8 mouse cellular contexts compared by ENCODE assay signal in genomic region chr19:3719362-3719891, GRCm38 (mm10). TPM values are rescaled to one million over a fixed set of nuclear protein-coding genes. Genes with fewer than 3 reads are reported as not detected.
DNase-seq lines count a peak whose midpoint lies in the region; ATAC-seq and TF ChIP-seq lines count a peak whose summit lies in the region.

No protein-coding gene starts in this region.

- DNase-seq in brain, adult 2 months (ENCODE audit: low read depth, low spot score) = peak; percentile 68
- peak; percentile 77 to 83 for DNase-seq in heart, adult 2 months
- peak; percentile 81 for DNase-seq in kidney, adult 11 months
- peak; percentile 60 for DNase-seq in left cerebral cortex, postnatal 4 days
- peak; percentile 39 to 43 for DNase-seq in right cerebral cortex, postnatal 36 days (ENCODE audit: low spot score in 2 of 2)
- no peak for DNase-seq in B cell, adult 2 months

- intact Hi-C loops in heart, adult 2 months (cut with DNase I) = loop anchor here (1.0 to 2.0 kb wide), 2 partner anchors 17 to 95 kb away; no protein-coding TSS in a partner anchor
- intact Hi-C loops in left cerebral cortex, postnatal 4 days (cut with DNase I) = no loop called here

- H3K36me3 ChIP-seq in embryonic facial prominence, embryonic 13.5 days = peaks cover 41% of the 10 kb centered on the region
- H3K36me3 ChIP-seq in heart, adult 2 months (ENCODE audit: control insufficient read depth, insufficient read depth, low read length) = no peaks in the 10 kb centered on the region

- H3K9me3 ChIP-seq in embryonic facial prominence, embryonic 13.5 days = peaks cover 3% of the 10 kb centered on the region; the same call in 1 of the 2 replicates

- H3K4me2 ChIP-seq in embryonic facial prominence, embryonic 13.5 days = peak overlapping the region; percentile 96

- peaks cover 17% of the 10 kb centered on the region for H3K4me1 ChIP-seq in embryonic facial prominence, embryonic 13.5 days
- H3K4me1 ChIP-seq in heart, adult 2 months (ENCODE audit: control insufficient read depth, insufficient read depth, low read length) = peaks cover 3% of the 10 kb centered on the region; the same call in 1 of the 2 replicates

- H3K27me3 ChIP-seq in embryonic facial prominence, embryonic 13.5 days = no peaks in the 10 kb centered on the region
- H3K27me3 ChIP-seq in heart, adult 2 months (ENCODE audit: control insufficient read depth, insufficient read depth, low read length) = no peaks in the 10 kb centered on the region

- no peak overlapping the region; the same call in 1 of the 2 replicates for H3K27ac ChIP-seq in embryonic facial prominence, embryonic 13.5 days
- H3K27ac ChIP-seq in heart, adult 2 months = peak overlapping the region; percentile 20; the same call in 1 of the 2 replicates

- TF ChIP-seq EP300 in heart, adult 2 months (IDR thresholded peaks at IDR 0.05; ENCODE audit: insufficient read depth, low read depth, low read length) = 0 out of 2 replicates have a peak, but pooled peaks have one; percentile 23

- WGBS in embryonic facial prominence, embryonic 13.5 days = 1% methylated on average over 27 of the region's 27 CpGs
- under 1% methylated on average over 27 of the region's 27 CpGs for WGBS in heart, adult 2 months

- H3K9ac ChIP-seq in embryonic facial prominence, embryonic 13.5 days = peak overlapping the region; percentile 68
- H3K9ac ChIP-seq in heart, adult 2 months (ENCODE audit: low read depth, low read length) = peak overlapping the region; percentile 39

- peak; percentile 77 for TF ChIP-seq CTCF in heart, adult 2 months (IDR thresholded peaks at IDR 0.05)

- peak; percentile 48 for ATAC-seq in embryonic facial prominence, embryonic 13.5 days (ENCODE audit: insufficient number of reproducible peaks, insufficient read depth, low FRiP score, low TSS enrichment, low read depth)
- peak; percentile 57 for ATAC-seq in megakaryocyte-erythroid progenitor cell, adult 5-6 weeks (replicated peaks; ENCODE audit: low FRiP score, low TSS enrichment, poor library complexity, severe bottlenecking)

- H3K79me2 ChIP-seq in heart, adult 2 months (replicated peaks; ENCODE audit: control insufficient read depth, insufficient read depth, low read length) = no peaks in the 10 kb centered on the region

- peak overlapping the region; percentile 50 for H3K4me3 ChIP-seq in embryonic facial prominence, embryonic 13.5 days
- peak overlapping the region; percentile 51 for H3K4me3 ChIP-seq in heart, adult 2 months

- no peak for TF ChIP-seq POLR2A in heart, adult 2 months (IDR thresholded peaks at IDR 0.05; ENCODE audit: insufficient read depth, low read depth, low read length)

RNA-seq across cellular contexts. Expression of gene 1810055G02Rik, which starts 11.3 kb away (rescaled TPM):
- 47.5 and 47.6 TPM in 2 replicates for polyA plus RNA-seq in embryonic facial prominence, embryonic 13.5 days (2015; fragmentation: Nextera tagmentation; extraction: Ambion mirVana)
- total RNA-seq in heart, adult 2 months (2021) = 1 to 10 TPM; 8.1 to 8.3 TPM
- 17.9 and 23.3 TPM in 2 replicates for polyA plus RNA-seq in heart, adult 2 months (2012; rRNA removed)
- 10 to 100 TPM; 38.8 to 40.6 TPM for total RNA-seq in left cerebral cortex, postnatal 4 days (2021)
- total RNA-seq in megakaryocyte-erythroid progenitor cell, adult 5-6 weeks (2014; fragmentation: Nextera tagmentation) = 24.0 and 24.9 TPM in 2 replicates
- 3.2 and 9.0 TPM in 2 replicates for total RNA-seq in megakaryocyte-erythroid progenitor cell, adult 5-6 weeks (2017)

RNA-seq across cellular contexts. Expression of gene Lrp5, which starts 33.1 kb away (rescaled TPM):
- polyA plus RNA-seq in embryonic facial prominence, embryonic 13.5 days (2015; fragmentation: Nextera tagmentation; extraction: Ambion mirVana) = 7.3 and 7.9 TPM in 2 replicates
- 10 to 100 TPM; 52.2 to 56.5 TPM for total RNA-seq in heart, adult 2 months (2021)
- 35.0 and 36.3 TPM in 2 replicates for polyA plus RNA-seq in heart, adult 2 months (2012; rRNA removed)
- 10 to 100 TPM; 11.9 to 13.2 TPM for total RNA-seq in left cerebral cortex, postnatal 4 days (2021)
- 7.9 and 10.2 TPM in 2 replicates for total RNA-seq in megakaryocyte-erythroid progenitor cell, adult 5-6 weeks (2014; fragmentation: Nextera tagmentation)
- 4.3 and 5.4 TPM in 2 replicates for total RNA-seq in megakaryocyte-erythroid progenitor cell, adult 5-6 weeks (2017)

RNA-seq across cellular contexts. Expression of gene Kmt5b, which starts 47.8 kb away (rescaled TPM):
- 34.1 and 36.0 TPM in 2 replicates for polyA plus RNA-seq in embryonic facial prominence, embryonic 13.5 days (2015; fragmentation: Nextera tagmentation; extraction: Ambion mirVana)
- total RNA-seq in heart, adult 2 months (2021) = 10 to 100 TPM; 27.9 to 30.6 TPM
- 9.3 and 13.7 TPM in 2 replicates for polyA plus RNA-seq in heart, adult 2 months (2012; rRNA removed)
- total RNA-seq in left cerebral cortex, postnatal 4 days (2021) = 10 to 100 TPM; 89.1 to 90.7 TPM
- 24.8 and 32.9 TPM in 2 replicates for total RNA-seq in megakaryocyte-erythroid progenitor cell, adult 5-6 weeks (2014; fragmentation: Nextera tagmentation)
- 39.8 and 39.9 TPM in 2 replicates for total RNA-seq in megakaryocyte-erythroid progenitor cell, adult 5-6 weeks (2017)

Comparison
In these comparisons a context has a peak if more than half of its experiments do, and no peak if none do; other contexts are left out.
1. DNase-seq: peak in brain, adult 2 months (single experiment), heart, adult 2 months (2 of 2), kidney, adult 11 months (single experiment), left cerebral cortex, postnatal 4 days (single experiment) and right cerebral cortex, postnatal 36 days (2 of 2); none in B cell, adult 2 months (0 of 2).